Mouse (Mus musculus) stomach, embryonic 15.5 days (tissue): ENCODE results near the gene Camta1. TPM values are rescaled to one million over a fixed set of nuclear protein-coding genes. Genes with fewer than 3 reads are reported as not detected.

ENCODE experiments used
- polyA plus RNA-seq: library from polyadenylated mRNA; unstranded; fragments of >200 nt; fragmentation: Nextera tagmentation; extraction: Ambion mirVana; gene quantifications from 2 replicates; pipeline ENCODE4 v1.2.1, GENCODE M21; 2015

Camta1 gene
- polyA plus RNA-seq, 1 experiment from 2014 or later: 63.7 TPM

Other genes with a start within 250 kb of the Camta1 start
- gene Dnajc11, start 71.8 kb upstream of the Camta1 start, polyA plus RNA-seq: 55.2 and 67.3 TPM in 2 replicates
- 39.4 and 39.7 TPM in 2 replicates for gene Thap3, start 127.1 kb upstream of the Camta1 start, polyA plus RNA-seq
- 22.1 and 23.4 TPM in 2 replicates for gene Phf13, start 134.4 kb upstream of the Camta1 start, polyA plus RNA-seq
- 13.5 and 14.0 TPM in 2 replicates for gene Klhl21, start 146.9 kb upstream of the Camta1 start, polyA plus RNA-seq
- gene Zbtb48, start 165.8 kb upstream of the Camta1 start, polyA plus RNA-seq: 16.8 and 17.6 TPM in 2 replicates
- 0.28 and 0.31 TPM in 2 replicates for gene Tas1r1, start 176.7 kb upstream of the Camta1 start, polyA plus RNA-seq
- gene Nol9, start 177.4 kb upstream of the Camta1 start, polyA plus RNA-seq: 30.8 and 32.9 TPM in 2 replicates
- gene Plekhg5, start 210.6 kb upstream of the Camta1 start, polyA plus RNA-seq: 11.9 and 13.2 TPM in 2 replicates